Mouse (Mus musculus) megakaryocyte, adult 5-6 weeks (primary cell): ENCODE measurements at regions not wholly inside any gene's neighbourhood (a gene's known extent, or its start where the extent isn't known, plus 50 kb on each side); places are given as distances from the start of the nearest gene placed in this dataset.
A peak's percentile ranks its signal among the peaks of the same experiment; 100 is the strongest.

Source experiments
- ATAC-seq: 2 replicates; pipeline ENCODE4 v1.8.0; 2016; ENCODE audit warnings: mild to moderate bottlenecking, inconsistent platforms; ENCODE audit not compliant: poor library complexity, severe bottlenecking

DNA sequence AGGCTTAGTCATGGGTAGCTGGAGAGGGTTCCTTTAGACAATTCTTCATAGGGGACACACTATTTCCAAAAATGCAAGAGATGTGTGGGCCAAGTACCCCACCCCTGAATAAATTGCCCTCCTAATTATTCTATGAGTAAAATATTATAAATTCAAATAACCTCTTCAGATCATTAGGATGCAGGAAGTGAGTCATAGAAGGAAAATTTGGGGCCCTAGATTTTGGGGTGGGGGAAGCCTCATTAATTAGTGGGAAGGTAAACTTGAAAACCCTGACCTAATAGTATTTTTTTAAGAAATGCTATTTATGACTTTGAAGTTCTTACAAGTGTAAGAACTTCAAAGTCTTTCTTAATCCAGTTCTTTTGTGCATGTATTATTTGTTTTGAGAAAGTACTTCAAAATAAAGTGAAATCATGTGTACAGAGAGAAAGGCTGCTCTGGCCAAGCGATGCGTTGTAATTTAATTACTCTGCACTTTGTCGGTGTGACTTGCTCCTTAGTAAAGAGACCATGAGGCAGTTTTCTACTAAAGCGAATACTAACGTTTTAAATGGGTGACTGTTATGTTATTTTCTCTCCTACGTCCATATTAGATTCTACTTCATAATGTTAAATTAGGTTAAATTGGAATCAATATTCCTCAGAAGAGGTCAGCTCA is 200.6 kb downstream of the Tgfb2 start:
- no peak for ATAC-seq

DNA sequence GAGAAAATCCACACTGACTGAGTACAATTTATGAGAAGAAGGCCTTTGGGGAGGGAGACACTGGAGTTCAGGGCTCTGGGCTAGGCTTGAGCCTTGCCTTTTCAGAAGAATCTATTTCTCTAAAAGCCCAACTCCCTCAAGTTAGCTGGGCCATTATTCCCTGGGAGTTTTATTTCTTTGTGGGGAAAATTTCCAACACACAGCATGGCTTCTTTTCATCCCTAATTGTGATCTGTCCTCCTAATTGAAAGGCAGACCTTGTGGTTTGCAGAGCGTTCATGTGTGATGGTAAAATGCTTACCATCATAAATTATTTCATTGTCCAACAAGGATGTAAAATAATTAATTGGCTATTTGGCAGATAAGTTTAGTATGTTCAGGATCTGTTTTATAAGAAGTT is 204.1 kb downstream of the Tgfb2 start:
- ATAC-seq: no peak

DNA sequence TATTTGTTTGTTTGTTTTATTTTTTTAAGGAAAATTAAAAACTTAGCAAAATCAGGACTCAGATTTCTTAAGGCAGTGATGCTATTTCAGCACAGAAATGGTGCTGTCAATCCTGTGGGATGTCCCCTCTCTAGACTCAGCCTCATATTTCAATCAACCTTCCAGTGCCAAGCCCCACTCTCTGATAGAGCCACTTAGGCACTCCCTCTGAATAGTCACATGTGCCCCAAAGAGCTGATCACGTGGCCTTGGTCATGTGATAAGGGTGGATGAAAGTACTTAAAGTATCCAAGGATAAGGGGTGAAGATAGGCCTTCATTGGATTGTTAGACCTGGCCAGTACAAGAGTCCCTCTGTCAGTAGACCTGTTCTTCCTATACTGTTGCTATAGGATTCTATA is 207.9 kb downstream of the Tgfb2 start:
- no peak for ATAC-seq

DNA sequence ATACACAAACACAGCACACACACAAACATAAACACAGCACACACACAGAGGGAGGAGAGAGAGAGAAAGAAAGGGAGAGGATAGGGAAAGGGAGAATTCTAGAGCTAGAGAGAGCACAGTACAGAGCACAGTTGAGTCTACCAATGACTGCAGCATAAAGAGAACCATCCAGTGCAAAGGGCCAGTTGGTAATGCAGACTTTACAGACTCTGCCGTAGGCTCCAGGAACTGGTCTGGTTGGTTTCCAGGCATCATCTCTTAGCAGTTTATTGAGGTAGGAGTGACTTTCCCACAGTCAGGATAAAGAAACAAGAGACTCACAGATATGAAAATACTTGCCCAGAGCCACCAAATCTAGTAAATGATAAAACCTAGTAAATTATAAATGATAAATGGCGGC is 208.5 kb downstream of the Tgfb2 start:
- ATAC-seq: no peak

DNA sequence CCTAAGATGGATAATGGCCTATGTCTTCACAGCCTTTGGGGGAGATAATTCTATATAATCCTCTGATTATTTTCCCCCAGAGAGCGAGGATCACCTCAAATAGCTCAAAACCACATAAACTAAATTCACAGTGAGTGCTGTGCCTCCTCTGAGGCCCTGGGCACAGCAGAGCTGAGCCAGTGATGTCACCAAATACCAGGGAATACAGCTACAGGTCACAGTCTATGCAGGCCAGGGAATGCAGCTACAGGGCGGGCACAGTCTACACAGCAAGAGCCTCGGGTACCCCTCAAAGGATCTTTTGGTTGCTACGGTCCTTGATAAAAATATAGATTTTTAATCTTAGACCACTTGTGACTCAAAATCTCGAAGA is 211.4 kb downstream of the Tgfb2 start:
- no peak for ATAC-seq

DNA sequence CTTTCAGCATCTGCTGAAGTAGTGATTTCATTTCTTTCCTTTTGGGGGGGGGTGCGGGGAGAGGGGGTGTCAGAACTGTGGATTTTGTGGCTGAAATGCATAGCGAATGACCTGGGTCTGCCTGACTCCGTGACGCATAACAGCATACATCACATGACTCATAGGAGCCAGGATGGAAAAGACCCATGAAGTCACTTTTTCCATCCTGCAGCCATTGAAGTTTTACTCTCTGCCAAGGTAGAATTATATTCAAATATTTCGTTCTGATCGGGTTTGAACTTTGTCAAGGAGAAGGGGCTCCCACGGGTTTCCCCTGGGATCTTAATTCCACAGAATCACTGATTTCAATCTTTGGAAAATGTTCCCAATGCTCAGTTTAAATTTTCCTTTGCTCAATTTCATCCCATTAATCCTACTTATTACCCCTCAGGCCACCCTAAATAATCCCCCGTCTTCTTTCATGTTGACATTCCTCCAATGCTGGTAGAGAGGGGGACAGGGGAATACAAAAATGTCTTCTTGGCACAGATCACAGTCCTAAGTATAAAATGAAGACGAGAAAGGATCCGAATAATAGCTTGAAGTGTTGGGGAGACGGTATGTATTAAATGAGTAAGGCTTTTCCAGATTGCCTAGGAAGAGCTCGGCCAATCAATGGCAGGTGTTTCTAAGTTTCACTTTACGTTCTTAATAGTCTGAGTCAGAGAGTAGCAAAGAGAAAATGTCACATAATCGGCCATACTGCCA is 212.0 kb downstream of the Tgfb2 start:
- no peak for ATAC-seq

DNA sequence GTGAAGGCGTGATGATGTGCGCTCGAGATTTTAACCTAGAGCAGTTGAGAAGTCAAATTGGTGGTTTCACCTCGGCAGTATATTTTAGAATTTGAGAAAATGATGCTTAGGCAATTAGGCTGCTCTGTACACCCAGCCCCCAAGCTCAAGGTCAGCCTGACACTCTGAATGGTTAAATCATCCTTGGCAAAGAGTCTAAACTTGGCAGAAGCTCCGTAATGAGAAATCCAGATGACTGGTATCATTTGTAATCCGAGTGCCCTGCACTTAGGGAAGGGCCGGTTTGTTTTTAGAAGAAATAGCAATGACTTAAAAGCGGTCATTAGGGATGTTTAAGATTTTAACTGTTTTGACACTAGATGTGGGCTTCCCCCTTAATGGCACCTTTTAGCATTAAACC is 223.6 kb downstream of the Tgfb2 start:
- ATAC-seq: no peak

DNA sequence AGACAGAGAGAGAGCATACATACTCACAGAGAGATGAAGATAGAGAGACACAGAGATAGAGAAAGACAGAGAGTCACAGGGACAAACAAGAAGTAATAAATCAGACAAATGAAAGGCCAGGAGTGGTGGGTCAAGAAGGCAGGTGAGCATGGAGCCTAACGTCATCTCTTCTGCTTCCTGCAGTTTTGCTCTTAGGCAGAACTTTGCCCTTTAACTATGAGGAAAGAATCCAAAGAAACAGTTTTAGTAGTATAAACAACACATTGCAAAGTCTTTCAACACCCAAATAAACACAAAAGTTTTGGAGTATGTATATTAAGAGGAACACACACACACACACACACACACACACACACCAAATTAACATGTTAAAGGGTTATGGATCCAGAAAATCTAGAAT is 225.8 kb downstream of the Tgfb2 start:
- no peak for ATAC-seq

DNA sequence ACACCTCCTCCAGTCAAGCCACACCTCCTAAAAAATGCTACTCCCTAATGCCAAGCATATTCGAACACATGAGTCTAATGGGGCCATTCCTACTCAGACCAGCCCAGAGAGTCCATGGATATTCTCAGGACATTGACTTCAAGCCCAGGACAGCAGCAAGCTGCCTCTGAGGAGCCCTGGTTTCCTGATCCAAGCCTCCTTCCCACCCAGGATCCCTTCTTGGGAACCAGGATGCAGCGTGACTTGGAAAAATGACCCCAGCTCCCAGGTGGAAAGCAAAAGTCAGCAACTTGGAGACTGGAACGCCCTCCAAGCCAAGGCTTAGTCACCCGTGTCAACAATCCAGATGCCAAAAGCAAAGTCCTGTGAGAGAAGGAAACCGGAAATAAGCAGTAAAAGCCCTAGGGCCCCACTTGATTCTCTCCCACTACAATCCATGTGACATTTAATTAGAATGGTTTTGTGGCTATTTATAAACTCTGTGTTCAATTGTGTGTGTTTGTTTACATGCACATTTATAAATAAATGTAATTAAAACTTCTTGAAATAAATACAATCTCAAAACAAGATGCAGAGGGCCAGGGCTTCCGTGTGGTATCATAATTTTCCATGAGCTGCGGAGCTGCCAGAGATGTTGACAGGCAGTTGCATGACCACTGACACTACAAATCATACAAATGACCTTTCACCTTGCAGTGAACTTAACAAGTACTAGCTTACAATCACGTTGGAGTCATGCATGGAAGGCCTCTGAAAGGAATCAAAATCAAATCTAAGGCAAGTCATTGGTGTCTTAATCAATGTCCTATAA is 227.2 kb downstream of the Tgfb2 start:
- ATAC-seq: no peak

DNA sequence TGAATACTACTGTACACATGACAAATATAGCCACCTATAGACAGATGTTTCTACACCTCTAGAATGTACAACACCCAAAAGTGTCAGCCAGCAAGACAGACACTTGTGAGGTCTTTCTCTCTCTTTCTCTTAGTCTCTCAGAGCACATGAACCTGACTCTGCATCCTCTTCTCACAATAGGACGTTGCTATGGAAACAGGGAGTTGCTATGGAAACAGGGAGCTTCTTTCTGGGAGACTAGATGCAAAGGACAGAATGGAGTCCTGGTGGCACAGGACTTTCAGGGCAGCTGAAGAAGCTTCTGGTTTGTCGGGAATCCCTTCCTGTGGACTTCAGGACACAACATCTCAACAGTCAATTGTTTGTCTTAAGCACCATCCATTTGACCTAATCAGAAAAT is 230.9 kb downstream of the Tgfb2 start:
- no peak for ATAC-seq

DNA sequence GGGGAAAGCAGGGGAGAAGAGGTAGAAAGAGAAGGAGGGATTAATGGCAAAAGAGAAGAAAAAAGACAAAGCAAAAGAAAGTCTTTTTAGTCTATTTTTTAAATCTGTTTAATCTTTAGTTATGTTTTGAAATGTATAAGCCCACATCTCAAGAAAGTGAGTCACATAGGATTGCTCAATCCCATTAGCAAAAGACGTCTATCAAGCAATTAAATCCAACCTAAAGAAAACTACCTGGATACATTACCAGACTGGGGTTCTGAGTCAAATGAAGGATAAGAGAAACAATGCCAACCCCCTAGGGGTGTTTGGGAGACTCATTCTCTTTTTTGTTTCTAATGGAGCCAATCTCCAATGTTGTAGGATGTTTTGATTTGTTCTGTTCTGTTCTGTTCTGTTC is 231.4 kb downstream of the Tgfb2 start:
- no peak for ATAC-seq

DNA sequence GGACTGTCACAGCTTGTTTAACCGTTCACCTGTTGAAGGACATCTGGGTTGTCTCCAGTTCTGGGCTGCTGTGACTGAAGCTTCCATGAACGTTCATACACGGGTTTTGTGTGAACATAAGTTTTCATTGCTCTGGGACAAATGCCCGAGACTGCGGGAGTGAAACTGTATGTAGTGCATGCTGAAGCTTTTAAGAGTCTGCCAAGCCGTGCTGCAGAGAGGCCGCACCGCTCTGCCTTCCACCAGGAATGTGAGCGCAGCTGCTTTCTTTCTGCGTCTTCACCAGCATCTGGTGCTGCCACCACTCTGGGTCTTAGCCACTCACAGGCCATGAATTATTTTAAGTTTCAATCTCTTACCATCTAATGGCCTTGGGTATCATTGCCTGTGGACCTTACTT is 232.8 kb downstream of the Tgfb2 start:
- no peak for ATAC-seq

DNA sequence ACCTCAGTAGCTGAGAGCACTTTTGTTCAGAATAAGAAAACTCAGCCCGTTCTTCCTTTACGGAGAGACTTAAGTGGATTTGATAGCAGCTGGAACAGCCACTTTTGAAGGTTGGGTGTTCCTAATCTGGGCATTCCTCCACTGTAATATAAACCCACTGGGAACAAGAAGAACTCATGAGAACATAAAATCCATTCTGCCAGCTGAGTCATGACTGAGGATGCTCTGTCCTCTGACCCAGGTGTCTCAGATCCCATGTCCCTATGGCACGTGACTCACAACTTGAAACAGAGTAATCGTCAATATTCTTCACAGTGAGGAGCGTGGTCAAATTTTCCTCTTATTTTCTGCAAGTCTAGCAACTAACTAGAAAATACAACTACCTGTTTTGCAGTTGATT is 240.3 kb downstream of the Tgfb2 start:
- ATAC-seq: no peak

DNA sequence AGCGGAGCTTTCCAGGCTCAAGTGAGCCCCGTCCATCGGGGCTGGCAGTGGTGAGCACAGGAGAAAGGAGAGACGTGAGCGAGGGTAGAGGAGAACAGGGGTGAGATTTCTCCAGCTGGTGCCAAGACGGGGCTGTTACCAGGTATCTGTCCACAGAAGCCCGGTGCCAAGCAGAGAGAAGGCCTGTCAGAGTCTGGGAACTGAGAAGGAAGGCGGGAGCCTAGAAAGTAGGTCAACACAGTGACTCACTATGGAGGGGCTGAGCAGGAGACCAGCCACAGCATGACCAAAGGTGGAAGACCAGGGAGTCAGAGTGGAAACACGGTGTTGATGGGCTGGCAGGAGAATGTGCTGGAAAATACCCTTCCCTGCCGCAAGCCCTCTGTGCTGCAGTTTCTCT is 245.0 kb downstream of the Tgfb2 start:
- ATAC-seq: no peak

DNA sequence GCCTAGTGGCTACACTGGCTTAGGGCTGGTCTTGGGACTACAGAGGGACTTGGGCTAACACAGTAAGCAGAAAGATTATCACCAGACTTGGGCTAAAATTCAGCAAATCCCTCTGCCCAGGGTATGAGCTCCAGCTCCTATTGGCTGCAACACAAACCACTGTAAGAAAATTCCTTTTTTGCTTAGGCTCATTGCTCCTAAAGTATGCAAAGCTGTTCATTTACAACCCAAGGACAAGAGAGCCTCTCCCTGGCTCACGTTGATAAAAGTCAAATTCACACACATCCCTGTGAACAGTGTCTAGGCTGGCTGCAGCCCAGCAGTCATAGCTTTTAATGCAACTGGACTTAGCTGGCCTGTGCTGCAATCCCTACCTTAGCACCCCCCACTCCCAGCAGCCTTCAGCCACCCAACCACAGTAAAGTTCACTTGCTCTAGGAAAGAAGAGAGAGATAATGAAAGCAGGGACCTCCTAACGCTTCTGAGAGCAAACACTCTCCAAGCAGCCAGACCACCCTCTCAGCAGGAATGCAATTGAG is 247.6 kb downstream of the Tgfb2 start:
- ATAC-seq: no peak

DNA sequence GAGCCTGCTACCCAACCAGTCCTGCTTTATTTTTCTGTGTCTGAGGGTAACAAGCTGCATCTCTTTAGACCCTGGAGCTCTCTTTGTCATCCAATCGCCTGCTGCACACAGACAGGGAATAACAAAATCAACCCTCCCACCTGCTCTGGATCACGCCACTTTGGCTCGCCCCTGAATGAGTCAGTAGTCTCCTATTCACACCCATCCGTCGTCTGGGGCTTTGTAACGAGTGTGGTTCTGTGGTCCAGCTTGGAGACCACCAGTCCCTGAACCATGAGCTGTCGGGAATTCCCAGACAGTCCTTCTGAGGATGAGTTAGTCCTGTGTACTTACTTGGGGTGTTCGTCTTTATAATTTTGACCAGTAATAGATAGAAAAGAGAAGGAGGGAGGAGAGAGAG is 248.7 kb downstream of the Tgfb2 start:
- no peak for ATAC-seq

DNA sequence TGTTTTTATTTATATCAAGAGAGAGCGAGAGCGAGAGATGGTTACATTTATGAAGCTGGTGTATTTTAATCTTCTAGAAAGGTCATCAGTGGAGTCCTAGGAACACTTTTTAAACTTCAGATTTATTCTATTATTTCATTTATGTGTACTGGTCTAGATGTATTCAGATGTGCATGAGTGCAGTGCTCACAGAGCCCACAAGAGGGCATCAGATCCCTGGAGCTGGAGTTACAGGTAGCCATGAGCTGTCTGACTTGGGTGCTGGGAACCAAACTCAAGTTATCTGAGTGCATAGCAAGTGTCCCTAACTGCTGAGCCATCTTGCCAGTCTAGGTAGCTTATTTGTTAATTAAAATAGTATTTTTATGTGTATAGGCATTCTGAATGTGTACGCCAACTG is 249.7 kb downstream of the Tgfb2 start:
- peak; percentile 72 for ATAC-seq

DNA sequence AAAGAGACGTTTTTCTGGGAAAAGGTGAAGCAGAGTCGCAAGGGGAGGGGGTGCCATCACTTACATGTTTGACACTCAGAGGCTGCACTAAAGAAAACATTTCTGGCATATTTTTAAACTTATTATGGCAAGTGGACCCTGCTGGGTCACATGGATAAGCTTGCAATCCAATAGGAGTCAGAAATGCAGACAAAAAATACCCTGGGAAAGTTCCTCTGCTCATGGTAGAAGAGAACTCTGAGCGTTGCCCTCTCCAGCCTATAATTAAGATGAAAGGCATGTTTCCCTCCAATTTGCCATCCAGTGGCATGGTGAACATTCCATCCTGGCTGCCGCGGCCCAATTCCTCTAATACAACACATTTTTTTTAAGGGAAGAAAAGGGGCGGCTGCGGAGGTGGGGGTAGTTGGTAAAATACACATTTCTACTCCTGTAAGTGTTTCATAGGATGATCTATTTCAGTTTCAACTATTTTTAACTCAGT is 250.6 kb downstream of the Tgfb2 start:
- no peak for ATAC-seq

DNA sequence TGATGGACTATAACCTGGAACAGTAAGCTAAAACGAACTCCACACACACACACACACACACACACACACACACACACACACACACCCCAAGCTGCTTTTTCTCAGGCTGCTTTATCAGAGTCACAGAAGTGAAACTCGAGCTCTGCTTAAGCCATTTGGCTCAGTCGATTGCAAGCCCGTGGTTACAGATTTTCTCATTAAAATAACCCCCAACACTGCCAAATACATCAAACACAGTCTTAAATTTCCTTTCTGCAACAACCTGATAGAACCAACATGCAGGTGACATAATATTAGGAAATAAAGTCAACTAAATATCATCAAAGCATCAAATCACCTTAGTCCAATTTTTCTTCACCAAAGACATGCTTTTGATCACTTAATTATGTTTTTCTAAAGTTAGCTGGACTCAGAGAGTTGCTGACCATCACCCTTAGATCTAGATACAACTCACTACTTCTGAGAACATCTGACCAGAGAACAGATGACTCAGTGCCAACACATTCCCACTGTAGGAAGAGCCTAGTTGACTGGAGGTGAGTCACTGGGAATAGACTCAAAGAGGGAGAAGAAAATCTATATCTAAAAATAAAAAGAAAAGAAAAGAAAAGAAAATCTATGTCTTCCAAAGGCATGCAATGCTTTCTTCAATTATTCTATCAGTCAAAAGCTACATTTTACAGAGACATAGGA is 251.2 kb downstream of the Tgfb2 start:
- ATAC-seq: no peak

DNA sequence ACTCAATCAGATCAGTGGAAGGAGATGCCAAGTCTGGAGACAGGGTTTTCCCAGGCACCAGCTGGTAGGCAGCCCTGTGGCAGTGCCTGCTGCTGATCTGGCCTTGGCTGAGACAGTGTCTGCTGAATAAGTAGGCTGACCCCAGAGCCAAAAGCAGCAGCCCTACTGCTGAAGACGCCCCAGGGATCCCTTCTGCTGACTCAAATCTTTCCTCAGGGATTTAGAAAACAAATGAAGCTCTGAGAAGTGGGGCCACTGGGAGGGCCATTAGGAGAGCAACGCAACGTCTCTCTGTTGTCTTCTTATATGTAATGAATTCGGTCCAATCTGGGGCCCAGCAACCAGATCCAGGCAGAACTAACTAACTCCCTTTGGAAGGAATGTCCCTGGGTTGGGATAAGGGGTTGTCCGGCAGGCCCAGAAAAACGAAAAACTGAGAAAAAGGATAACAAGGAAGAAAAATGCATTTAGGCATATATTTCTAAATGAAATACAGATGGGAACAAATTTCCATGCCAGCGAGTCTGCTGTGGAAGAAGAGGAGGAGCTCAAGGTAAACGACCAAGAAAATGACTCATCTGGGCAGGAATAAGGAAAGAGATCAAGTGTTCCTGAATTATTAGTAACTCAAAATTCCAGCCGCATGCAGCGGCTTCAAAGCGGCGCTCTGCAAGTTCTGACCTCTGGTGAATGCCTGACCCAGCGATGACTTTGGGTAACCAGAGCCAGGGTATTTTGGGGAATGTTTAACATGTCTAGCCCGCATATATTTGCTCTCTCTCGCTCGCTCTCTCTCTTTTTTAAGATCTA is 256.7 kb downstream of the Tgfb2 start:
- no peak for ATAC-seq
